In genomic region chr1:152721535-152722198, GRCm38 (mm10) we compare ENCODE assay signal across 29 mouse cellular contexts. TPM values are rescaled to one million over a fixed set of nuclear protein-coding genes. Genes with fewer than 3 reads are reported as not detected.
A peak's percentile ranks its signal among the peaks of the same experiment; 100 is the strongest.
DNase-seq lines count a peak whose midpoint lies in the region; ATAC-seq and TF ChIP-seq lines count a peak whose summit lies in the region.
"Had no signal": no experiment of that assay in that cellular context is flagged by ENCODE, and none has a peak within 500 bp of the region (broad histone marks: within the 10 kb centered on the region; RNA-seq: fewer than 3 reads in every experiment).

No protein-coding gene starts in this region.

- no peak for DNase-seq in heart, postnatal 4 days
- peak; percentile 23 for DNase-seq in midbrain, postnatal 0 days (ENCODE audit: low spot score)
- no peak for DNase-seq in midbrain, embryonic 10.5 days (ENCODE audit: low spot score)
- peak; percentile 60 for DNase-seq in MEL (ENCODE audit: low read depth, low spot score)
- no peak for DNase-seq in limb, embryonic 10.5 days (ENCODE audit: low spot score)
- DNase-seq in thymus, postnatal 25 days: no peak
- DNase-seq in right cerebral cortex, postnatal 10 days (ENCODE audit: low spot score in 2 of 2): no peak
- DNase-seq: B cell, adult 2 months; cerebellum, adult 9-11 months; gastrocnemius, postnatal 10 days; kidney, adult 18-20 months; kidney, postnatal 10 days; liver; lung, adult 18-20 months; thymus, postnatal 14 days had no signal

- no peak; the same call in 1 of the 2 replicates for TF ChIP-seq RAD21 in MEL (IDR thresholded peaks at IDR 0.05; ENCODE audit: low read depth, low read length)

- no peak for TF ChIP-seq CTCF in midbrain, postnatal 0 days (IDR thresholded peaks at IDR 0.05)
- TF ChIP-seq CTCF in MEL (IDR thresholded peaks at IDR 0.05 in 2 of 3, conservative IDR thresholded peaks at IDR 0.05 in 1 of 3; ENCODE audit: control insufficient read depth in 1 of 3, insufficient read depth in 1 of 3, low read depth in 2 of 3, low read length in 3 of 3, poor library complexity in 1 of 3, severe bottlenecking in 1 of 3): peak in 1 of 3 experiments; percentile 14; a peak in 1 of 6 replicates

- WGBS in heart, embryonic 13.5 days: 82% methylated on average over 11 of the region's 11 CpGs
- 80% methylated on average over 11 of the region's 11 CpGs for WGBS in midbrain, postnatal 0 days
- 90% methylated on average over 11 of the region's 11 CpGs for WGBS in midbrain, embryonic 10.5 days
- 91% methylated on average over 11 of the region's 11 CpGs for WGBS in limb, embryonic 10.5 days

- no peaks in the 10 kb centered on the region for H3K36me3 ChIP-seq in heart, embryonic 13.5 days
- H3K36me3 ChIP-seq in midbrain, postnatal 0 days (ENCODE audit: insufficient read depth, low read length): no peaks in the 10 kb centered on the region
- no peaks in the 10 kb centered on the region for H3K36me3 ChIP-seq in midbrain, embryonic 10.5 days
- peaks cover 0 to 8% of the 10 kb centered on the region in 2 experiments; a peak in 2 of 4 replicates for H3K36me3 ChIP-seq in MEL (ENCODE audit: control insufficient read depth in 1 of 2, insufficient read depth in 2 of 2, low read length in 2 of 2)
- H3K36me3 ChIP-seq in limb, embryonic 10.5 days: no peaks in the 10 kb centered on the region
- H3K36me3 ChIP-seq: embryonic facial prominence, embryonic 12.5 days; G1E; hindbrain, embryonic 10.5 days had no signal

- 0 out of 2 replicates have a peak, but pooled peaks cover 2% of the 10 kb centered on the region for H3K9me3 ChIP-seq in heart, embryonic 13.5 days
- H3K9me3 ChIP-seq in midbrain, postnatal 0 days (ENCODE audit: low read length): no peaks in the 10 kb centered on the region
- H3K9me3 ChIP-seq in midbrain, embryonic 10.5 days (replicated peaks): no peaks in the 10 kb centered on the region
- no peaks in the 10 kb centered on the region for H3K9me3 ChIP-seq in MEL (replicated peaks; ENCODE audit: insufficient read depth, low read length)
- H3K9me3 ChIP-seq in limb, embryonic 10.5 days (replicated peaks): no peaks in the 10 kb centered on the region
- H3K9me3 ChIP-seq: embryonic facial prominence, embryonic 12.5 days; forebrain, embryonic 13.5 days; G1E; hindbrain, embryonic 10.5 days had no signal

- TF ChIP-seq POLR2A in MEL (IDR thresholded peaks at IDR 0.05; ENCODE audit: control insufficient read depth in 1 of 2, insufficient read depth in 1 of 2, low read depth in 1 of 2, low read length in 2 of 2, poor library complexity in 1 of 2): no peak

- TF ChIP-seq EP300 in MEL (IDR thresholded peaks at IDR 0.05; ENCODE audit: low read depth in 1 of 2, low read length in 2 of 2): peak in 1 of 2 experiments; percentile 19; a peak in 1 of 4 replicates

- no peak overlapping the region for H3K4me3 ChIP-seq in heart, embryonic 13.5 days
- H3K4me3 ChIP-seq in midbrain, postnatal 0 days (ENCODE audit: low read depth, low read length): no peak overlapping the region
- H3K4me3 ChIP-seq in midbrain, embryonic 10.5 days: no peak overlapping the region
- peak overlapping the region; percentile 40 to 41; a peak in 3 of 4 replicates for H3K4me3 ChIP-seq in MEL (ENCODE audit: control insufficient read depth in 1 of 2, insufficient read depth in 1 of 2, low read depth in 2 of 2, low read length in 2 of 2)
- H3K4me3 ChIP-seq in limb, embryonic 10.5 days: no peak overlapping the region
- H3K4me3 ChIP-seq: embryonic facial prominence, embryonic 12.5 days; erythroblast, embryonic 14.5 days; forebrain, embryonic 13.5 days; hindbrain, embryonic 10.5 days had no signal

- peak overlapping the region; percentile 59 for H3K27ac ChIP-seq in heart, embryonic 13.5 days (replicated peaks)
- H3K27ac ChIP-seq in midbrain, postnatal 0 days (ENCODE audit: low read depth, low read length): no peak overlapping the region
- H3K27ac ChIP-seq in midbrain, embryonic 10.5 days (replicated peaks): no peak overlapping the region
- H3K27ac ChIP-seq in MEL (ENCODE audit: control insufficient read depth, low read depth, low read length): peak overlapping the region; percentile 41; the same call in 1 of the 2 replicates
- 0 out of 2 replicates have a peak overlapping the region, but pooled peaks have one; percentile 30 for H3K27ac ChIP-seq in limb, embryonic 10.5 days
- H3K27ac ChIP-seq: embryonic facial prominence, embryonic 12.5 days; forebrain, embryonic 13.5 days; hindbrain, embryonic 10.5 days had no signal

- H3K79me2 ChIP-seq in MEL (ENCODE audit: control insufficient read depth, insufficient read depth, low read length, poor library complexity): no peaks in the 10 kb centered on the region

- H3K9ac ChIP-seq in heart, embryonic 13.5 days: no peak overlapping the region
- H3K9ac ChIP-seq in midbrain, postnatal 0 days (replicated peaks; ENCODE audit: low read length, poor library complexity, severe bottlenecking): no peak overlapping the region
- peak overlapping the region; percentile 41 for H3K9ac ChIP-seq in MEL (ENCODE audit: control insufficient read depth, low read depth, low read length, poor library complexity, severe bottlenecking)
- H3K9ac ChIP-seq: embryonic facial prominence, embryonic 12.5 days; forebrain, embryonic 13.5 days had no signal

- no peak for ATAC-seq in heart, embryonic 13.5 days (ENCODE audit: extremely low read depth, insufficient number of reproducible peaks, low FRiP score, low TSS enrichment)
- ATAC-seq in midbrain, postnatal 0 days (ENCODE audit: low FRiP score): no peak
- ATAC-seq: forebrain, embryonic 13.5 days; midbrain, embryonic 16.5 days had no signal

- no peaks in the 10 kb centered on the region for H3K27me3 ChIP-seq in heart, embryonic 13.5 days (replicated peaks)
- H3K27me3 ChIP-seq in midbrain, postnatal 0 days (ENCODE audit: insufficient read depth, low read length): no peaks in the 10 kb centered on the region
- H3K27me3 ChIP-seq in midbrain, embryonic 10.5 days (ENCODE audit: low read depth, poor library complexity, severe bottlenecking): no peaks in the 10 kb centered on the region
- peaks cover 2 to 4% of the 10 kb centered on the region in 2 experiments for H3K27me3 ChIP-seq in MEL (ENCODE audit: control insufficient read depth in 1 of 2, insufficient read depth in 2 of 2, low read length in 2 of 2)
- H3K27me3 ChIP-seq in limb, embryonic 10.5 days (ENCODE audit: low read depth, poor library complexity, severe bottlenecking): no peaks in the 10 kb centered on the region
- H3K27me3 ChIP-seq: embryonic facial prominence, embryonic 12.5 days; forebrain, embryonic 13.5 days had no signal

- H3K4me1 ChIP-seq in heart, embryonic 13.5 days: peaks cover 51% of the 10 kb centered on the region
- no peaks in the 10 kb centered on the region for H3K4me1 ChIP-seq in midbrain, postnatal 0 days (ENCODE audit: insufficient read depth, low read length)
- peaks cover 3% of the 10 kb centered on the region for H3K4me1 ChIP-seq in midbrain, embryonic 10.5 days
- peaks cover 4 to 15% of the 10 kb centered on the region in 2 experiments; a peak in 3 of 4 replicates for H3K4me1 ChIP-seq in MEL (ENCODE audit: control insufficient read depth in 1 of 2, insufficient read depth in 2 of 2, low read length in 2 of 2)
- H3K4me1 ChIP-seq in limb, embryonic 10.5 days: peaks cover 23% of the 10 kb centered on the region
- H3K4me1 ChIP-seq: forebrain, embryonic 13.5 days had no signal

- no peak overlapping the region for H3K4me2 ChIP-seq in heart, embryonic 13.5 days
- no peak overlapping the region for H3K4me2 ChIP-seq in midbrain, postnatal 0 days (ENCODE audit: low read depth, low read length, poor library complexity, severe bottlenecking)
- H3K4me2 ChIP-seq: embryonic facial prominence, embryonic 12.5 days; forebrain, embryonic 13.5 days had no signal

TF ChIP-seq in MEL, 35 proteins besides CTCF, POLR2A, EP300 and RAD21:
- TF ChIP-seq USF2 (IDR thresholded peaks at IDR 0.05; ENCODE audit: borderline replicate concordance in 1 of 2, insufficient read depth in 1 of 2, low read depth in 1 of 2, low read length in 2 of 2) (no peak), SMC3 (IDR thresholded peaks at IDR 0.05; ENCODE audit: low read depth, low read length) (peak; percentile 25; the same call in 1 of the 2 replicates), ETS1 (IDR thresholded peaks at IDR 0.05; ENCODE audit: low read depth, low read length) (0 out of 2 replicates have a peak, but pooled peaks have one; percentile 11)

RNA-seq across cellular contexts. Expression of gene Apobec4, which starts 28.7 kb away (rescaled TPM):
- polyA plus RNA-seq in heart, embryonic 13.5 days (2015; fragmentation: Nextera tagmentation; extraction: Ambion mirVana): not detected in 2 replicates
- not detected for total RNA-seq in heart, postnatal 4 days (2021)
- not detected in 2 replicates for total RNA-seq in midbrain, postnatal 0 days (2014; rRNA removed)
- polyA plus RNA-seq in midbrain, postnatal 0 days (2015; fragmentation: Nextera tagmentation; extraction: Ambion mirVana): not detected in 2 replicates
- not detected in 2 replicates for polyA plus RNA-seq in midbrain, embryonic 10.5 days (2016; fragmentation: Nextera tagmentation; extraction: Ambion mirVana)
- not detected in 2 replicates for total RNA-seq in MEL (2012; rRNA removed)
- polyA plus RNA-seq in MEL (2012; ENCODE audit: insufficient read depth in 1 of 2, insufficient read length in 2 of 2, low read depth in 1 of 2, low replicate concordance in 2 of 2, missing spikeins in 1 of 2): not detected
- not detected in 2 replicates for polyA plus RNA-seq in limb, embryonic 10.5 days (2016; fragmentation: Nextera tagmentation; extraction: Ambion mirVana)
- total RNA-seq: adrenal gland, adult 18-20 months; gastrocnemius, postnatal 10 days; heart, adult 18-20 months; layer of hippocampus, adult 18-20 months; left cerebral cortex, adult 18-20 months; left cerebral cortex, postnatal 36 days; megakaryocyte-erythroid progenitor cell, adult 5-6 weeks had no signal
- polyA plus RNA-seq: cortical plate, adult 2 months; embryonic facial prominence, embryonic 12.5 days; erythroblast, embryonic 14.5 days; G1E; hindbrain, embryonic 10.5 days; midbrain, embryonic 16.5 days had no signal

RNA-seq across cellular contexts. Expression of gene Rgl1, which starts 44.5 kb away (rescaled TPM):
- 54.1 and 59.2 TPM in 2 replicates for polyA plus RNA-seq in heart, embryonic 13.5 days (2015; fragmentation: Nextera tagmentation; extraction: Ambion mirVana)
- total RNA-seq in heart, postnatal 4 days (2021): 10 to 100 TPM; 70.8 to 73.7 TPM
- 14.3 and 16.9 TPM in 2 replicates for total RNA-seq in midbrain, postnatal 0 days (2014; rRNA removed)
- 13.8 and 16.2 TPM in 2 replicates for polyA plus RNA-seq in midbrain, postnatal 0 days (2015; fragmentation: Nextera tagmentation; extraction: Ambion mirVana)
- polyA plus RNA-seq in midbrain, embryonic 10.5 days (2016; fragmentation: Nextera tagmentation; extraction: Ambion mirVana): 23.2 and 24.4 TPM in 2 replicates
- total RNA-seq in MEL (2012; rRNA removed): 0.12 and 0.36 TPM in 2 replicates
- polyA plus RNA-seq in MEL (2012; ENCODE audit: insufficient read depth in 1 of 2, insufficient read length in 2 of 2, low read depth in 1 of 2, low replicate concordance in 2 of 2, missing spikeins in 1 of 2): under 1 TPM in 1 of 2 experiments, not detected in 1; 0.39 TPM
- polyA plus RNA-seq in limb, embryonic 10.5 days (2016; fragmentation: Nextera tagmentation; extraction: Ambion mirVana): 38.7 and 44.0 TPM in 2 replicates

RNA-seq across cellular contexts. Expression of gene Arpc5, which starts 44.7 kb away (rescaled TPM):
- polyA plus RNA-seq in heart, embryonic 13.5 days (2015; fragmentation: Nextera tagmentation; extraction: Ambion mirVana): 198 and 202 TPM in 2 replicates
- 100 to 1,000 TPM in 1 of 2 experiments, 10 to 100 TPM in 1; 98.7 to 103 TPM for total RNA-seq in heart, postnatal 4 days (2021)
- 168 and 207 TPM in 2 replicates for total RNA-seq in midbrain, postnatal 0 days (2014; rRNA removed)
- polyA plus RNA-seq in midbrain, postnatal 0 days (2015; fragmentation: Nextera tagmentation; extraction: Ambion mirVana): 384 and 410 TPM in 2 replicates
- 207 and 235 TPM in 2 replicates for polyA plus RNA-seq in midbrain, embryonic 10.5 days (2016; fragmentation: Nextera tagmentation; extraction: Ambion mirVana)
- total RNA-seq in MEL (2012; rRNA removed): 117 and 119 TPM in 2 replicates
- polyA plus RNA-seq in MEL (2012; ENCODE audit: insufficient read depth in 1 of 2, insufficient read length in 2 of 2, low read depth in 1 of 2, low replicate concordance in 2 of 2, missing spikeins in 1 of 2): 100 to 1,000 TPM in 1 of 2 experiments, not detected in 1; 145 TPM
- polyA plus RNA-seq in limb, embryonic 10.5 days (2016; fragmentation: Nextera tagmentation; extraction: Ambion mirVana): 157 and 165 TPM in 2 replicates

Comparison
In these comparisons a context has a peak if more than half of its experiments do, and no peak if none do; other contexts are left out.
1. DNase-seq: peak in midbrain, postnatal 0 days (single experiment) and MEL (single experiment); none in heart, postnatal 4 days (single experiment), midbrain, embryonic 10.5 days (single experiment), limb, embryonic 10.5 days (single experiment), thymus, postnatal 25 days (single experiment) and right cerebral cortex, postnatal 10 days (0 of 2).
2. H3K27ac ChIP-seq: peak in heart, embryonic 13.5 days (single experiment), MEL (single experiment) and limb, embryonic 10.5 days (single experiment); none in midbrain, postnatal 0 days (single experiment) and midbrain, embryonic 10.5 days (single experiment).
3. H3K4me3 ChIP-seq: peak in MEL (2 of 2); none in heart, embryonic 13.5 days (single experiment), midbrain, postnatal 0 days (single experiment), midbrain, embryonic 10.5 days (single experiment) and limb, embryonic 10.5 days (single experiment).
4. RNA of gene Rgl1, which starts 44.5 kb away (polyA plus RNA-seq): 54.1 to 59.2 TPM in heart, embryonic 13.5 days, 38.7 to 44.0 TPM in limb, embryonic 10.5 days, 23.2 to 24.4 TPM in midbrain, embryonic 10.5 days and 13.8 to 16.2 TPM in midbrain, postnatal 0 days; 0.39 TPM in MEL; every median in the first group is over 10 times any median in the second.